Mouse (Mus musculus) adipocyte (in vitro differentiated cells): ENCODE measurements at regions not wholly inside any gene's neighbourhood (a gene's known extent, or its start where the extent isn't known, plus 50 kb on each side); places are given as distances from the start of the nearest gene placed in this dataset.

Source experiments
- DNase-seq: peaks from one replicate; pipeline ENCODE4 v3.0.0-alpha.2; 2016; ENCODE audit warnings: low spot score

DNA sequence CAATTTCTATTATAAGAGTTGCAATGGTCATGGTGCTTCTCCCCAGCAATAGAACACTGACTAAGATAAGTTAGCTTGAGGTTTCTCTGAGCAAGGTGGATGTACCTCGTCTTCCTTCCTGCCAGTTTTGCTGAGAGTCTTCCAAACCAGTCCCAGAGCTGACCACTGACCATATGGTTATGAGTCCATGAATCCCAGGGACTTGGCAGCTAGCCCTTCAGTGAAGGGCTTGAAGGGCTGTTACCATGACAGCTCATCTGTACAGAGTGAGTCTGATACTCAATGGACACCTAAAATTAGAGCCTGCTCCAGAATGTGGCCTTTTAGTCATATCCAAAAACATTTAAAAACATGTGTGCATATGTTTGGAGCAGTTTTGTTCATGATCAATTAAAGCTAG, 297.5 kb upstream of the Thsd7b start:
- no peak for DNase-seq

DNA sequence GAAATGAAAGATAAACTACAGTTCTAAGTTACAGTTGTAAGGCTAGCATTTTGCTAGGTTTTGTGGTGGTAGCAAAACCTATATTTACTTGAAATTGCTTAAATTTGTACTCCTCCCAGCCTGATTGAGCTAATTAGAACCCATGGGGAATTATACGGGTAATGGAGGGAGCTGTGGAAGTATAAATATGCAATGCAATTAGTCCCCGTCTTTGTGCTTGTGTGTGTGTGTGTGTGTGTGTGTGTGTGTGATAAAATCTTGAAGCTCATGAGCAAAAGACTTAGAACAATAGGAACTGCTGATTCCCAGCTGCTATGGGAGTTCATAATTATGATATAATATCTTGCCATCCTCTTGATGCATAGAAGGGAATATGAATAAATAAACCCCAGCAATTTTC, 321.7 kb upstream of the Thsd7b start:
- DNase-seq, result no peak

DNA sequence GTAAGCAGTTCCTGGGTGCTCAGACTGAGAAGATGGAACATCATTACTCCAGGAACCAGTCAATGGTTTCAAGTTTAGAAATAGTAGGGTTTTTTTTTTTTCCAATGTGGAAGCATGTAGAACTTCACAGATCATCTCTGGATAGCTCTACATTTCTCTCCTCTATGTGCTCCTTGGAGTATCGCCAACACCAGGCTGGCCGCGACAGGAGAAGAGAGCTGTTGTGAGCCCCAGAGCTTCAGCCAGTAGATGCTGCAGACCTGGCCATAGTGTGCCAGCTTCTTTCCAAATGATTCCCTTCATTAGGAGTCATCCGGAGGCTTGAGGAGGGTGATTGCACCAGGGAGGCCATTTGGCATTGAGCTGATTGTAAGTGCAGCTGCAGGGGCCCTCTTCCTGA, 322.6 kb upstream of the Thsd7b start:
- no peak for DNase-seq

DNA sequence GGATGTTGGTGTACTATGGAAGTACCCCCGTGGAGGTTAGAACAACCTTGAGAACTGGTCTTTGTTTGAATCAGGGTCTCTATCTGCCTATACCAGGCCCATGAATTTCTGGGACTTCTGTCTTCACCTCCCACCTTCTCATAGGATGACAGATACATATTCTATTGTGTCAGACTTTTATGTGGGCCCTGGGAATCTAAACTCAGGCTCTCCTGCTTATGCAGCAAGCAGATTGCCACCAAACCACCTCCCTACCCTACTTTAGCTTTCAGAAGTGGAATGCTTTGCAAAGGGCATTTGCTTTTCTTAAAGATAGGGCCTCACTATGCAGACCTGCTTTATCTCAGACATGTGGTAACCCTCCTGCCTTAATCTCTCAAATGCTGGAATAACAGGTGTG, 322.7 kb upstream of the Cxcr4 start:
- no peak for DNase-seq

- DNase-seq, result no peak
Measured at GRCm38 (mm10) chr1:128912532-128912931, 320.4 kb upstream of the Cxcr4 start.

- DNase-seq, result no peak
Measured at GRCm38 (mm10) chr1:128907566-128907965, 315.5 kb upstream of the Cxcr4 start.

DNA sequence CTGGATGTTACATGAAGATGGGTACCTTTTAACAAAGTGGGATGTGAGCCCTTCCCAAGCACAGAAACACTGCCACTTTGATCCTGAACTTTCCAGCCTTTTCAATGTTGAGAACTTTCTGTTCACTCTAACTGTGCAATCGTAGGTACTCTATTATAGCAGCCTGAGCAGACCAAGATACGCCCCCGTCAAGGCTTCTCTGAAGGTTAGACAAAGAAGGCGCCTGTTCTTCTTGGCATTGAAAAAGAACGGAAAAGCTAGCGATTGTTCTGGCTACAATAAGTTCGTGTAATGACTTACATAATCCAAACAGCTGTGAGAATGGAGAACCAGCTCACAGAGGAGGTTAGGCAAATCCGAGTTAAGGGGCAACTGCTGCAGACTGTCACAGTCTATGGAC, 305.9 kb upstream of the Cxcr4 start:
- no peak for DNase-seq

DNA sequence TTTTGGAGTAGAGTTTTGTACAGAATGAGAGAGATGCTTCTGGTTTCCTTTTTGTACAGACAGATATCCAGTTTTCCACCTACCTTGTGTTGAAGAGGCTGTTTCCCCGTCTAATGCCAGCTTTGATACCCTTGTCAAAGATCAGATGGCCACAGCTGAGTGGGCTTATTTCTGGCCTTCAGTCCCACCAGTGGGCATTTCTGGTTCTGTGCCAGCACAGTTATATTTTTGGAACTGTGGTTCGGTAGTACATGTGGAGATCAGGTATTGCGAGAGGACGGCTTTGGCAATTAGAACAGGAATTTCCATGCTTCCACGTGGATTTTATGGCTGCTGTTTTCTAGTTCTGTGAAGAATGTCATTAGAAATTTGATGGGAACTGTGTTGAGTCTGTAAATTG, 302.5 kb upstream of the Cxcr4 start:
- DNase-seq, result no peak

GRCm38 (mm10) chr1:128878291-128878690, 286.2 kb upstream of the Cxcr4 start:
- DNase-seq, result no peak

DNA sequence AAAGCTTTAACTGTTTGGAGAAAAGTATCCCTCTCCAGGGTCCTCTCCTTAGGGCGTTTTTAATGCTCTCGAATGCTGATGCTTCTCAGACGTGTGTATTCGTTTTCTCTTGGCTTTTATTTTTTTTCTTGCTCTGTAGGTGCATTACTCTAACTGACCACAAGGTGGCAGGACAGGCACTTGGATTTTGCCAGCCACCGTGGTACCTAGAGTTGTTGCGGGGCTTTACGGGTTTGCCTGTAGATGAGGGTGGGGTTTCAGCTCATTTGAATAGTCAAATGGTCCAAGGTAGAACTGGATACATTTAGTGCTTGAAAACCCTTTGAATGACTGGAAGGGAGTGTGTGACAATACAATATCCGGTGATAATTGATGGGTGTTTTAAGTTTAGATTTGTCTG, 283.2 kb upstream of the Cxcr4 start:
- DNase-seq, result peak; percentile 15

DNA sequence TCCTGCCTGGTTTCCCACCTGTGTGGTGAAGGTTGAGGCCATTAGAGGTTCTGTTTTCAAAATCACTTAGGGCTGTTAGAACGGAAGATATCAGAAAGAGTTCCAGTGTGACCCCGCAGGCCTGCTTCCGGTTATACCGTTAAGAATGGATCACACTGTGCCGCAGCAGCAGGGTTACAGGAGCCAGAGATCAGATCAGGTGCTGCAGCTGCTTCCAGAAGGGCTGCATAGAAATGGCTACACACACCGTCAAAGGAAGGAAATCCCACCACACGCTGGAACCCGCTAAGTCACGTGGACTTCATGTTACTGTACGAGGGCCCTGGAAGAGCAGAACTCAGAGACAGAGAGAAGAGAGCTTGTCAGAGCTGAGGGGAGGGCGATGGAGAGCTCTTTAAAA, 282.1 kb upstream of the Cxcr4 start:
- DNase-seq, result no peak

GRCm38 (mm10) chr1:128868761-128869160, 276.7 kb upstream of the Cxcr4 start:
- no peak for DNase-seq

- DNase-seq, result no peak
Measured at GRCm38 (mm10) chr1:128860537-128860936, 268.4 kb upstream of the Cxcr4 start.

- DNase-seq, result no peak
Measured at GRCm38 (mm10) chr1:128860094-128860493, 268.0 kb upstream of the Cxcr4 start.

- no peak for DNase-seq
Measured at GRCm38 (mm10) chr1:128858661-128859060, 266.6 kb upstream of the Cxcr4 start.

GRCm38 (mm10) chr1:128856933-128857332, 264.8 kb upstream of the Cxcr4 start:
- DNase-seq, result no peak

- no peak for DNase-seq
Measured at GRCm38 (mm10) chr1:128854649-128855048, 262.6 kb upstream of the Cxcr4 start.

DNA sequence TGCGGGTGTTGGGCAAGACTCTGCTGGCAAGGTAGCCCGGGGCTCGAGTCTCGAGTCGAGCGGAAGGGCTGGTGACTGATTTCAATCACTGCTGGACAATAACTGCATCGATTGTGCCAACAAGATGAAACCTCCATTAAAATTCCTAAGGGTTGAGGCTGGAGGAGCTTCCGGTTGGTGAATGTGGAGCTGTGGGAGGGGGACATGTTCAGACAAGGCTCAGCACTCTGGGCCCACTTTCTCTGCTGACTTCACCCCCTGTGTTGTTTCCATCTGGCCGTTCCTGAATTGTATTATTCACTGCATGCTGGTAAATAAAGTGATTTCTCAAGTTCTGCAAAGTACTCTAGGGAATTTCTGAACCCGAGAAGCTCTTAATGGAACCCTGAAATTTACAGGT, 261.2 kb upstream of the Cxcr4 start:
- DNase-seq, result no peak

DNA sequence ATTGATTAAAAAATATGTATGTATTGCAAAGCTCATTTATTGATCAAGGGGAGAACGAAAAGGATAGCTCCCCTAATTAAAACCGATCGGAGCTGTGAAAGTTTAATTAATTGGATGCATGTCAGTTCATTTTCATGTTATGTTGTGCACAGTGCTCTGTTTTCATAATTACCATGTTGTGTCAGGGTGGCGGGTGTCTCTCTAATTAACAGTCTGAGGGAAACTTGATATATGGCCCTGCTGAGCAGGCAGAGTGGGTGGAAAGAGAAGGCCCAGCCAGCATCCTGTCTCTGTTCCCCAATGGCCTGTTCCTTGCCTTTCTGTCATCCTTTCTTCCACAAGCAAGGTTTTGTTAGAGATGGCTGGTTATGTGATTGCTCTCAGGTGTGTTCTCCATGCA, 245.3 kb upstream of the Cxcr4 start:
- DNase-seq, result no peak

DNA sequence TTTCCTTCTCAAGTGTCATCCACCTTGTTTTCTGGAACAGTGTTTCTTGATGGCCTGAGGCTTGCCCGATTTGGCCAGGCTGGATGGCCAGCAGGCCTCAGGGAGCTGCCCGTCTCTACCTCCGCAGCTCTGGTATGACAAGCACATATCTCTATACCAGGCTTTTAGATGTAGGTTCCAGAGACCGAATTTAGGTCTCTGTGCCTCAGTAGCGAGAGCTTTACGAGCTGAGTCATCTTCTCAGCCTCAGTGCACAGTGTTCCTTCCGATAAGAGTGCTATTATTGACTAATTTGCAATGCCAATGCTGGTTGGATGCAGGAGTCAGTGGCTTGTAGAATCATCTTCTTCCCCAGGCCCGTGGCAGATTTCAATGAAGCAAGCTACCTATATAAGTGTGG, 243.4 kb upstream of the Cxcr4 start:
- DNase-seq, result no peak

- DNase-seq, result no peak
Measured at GRCm38 (mm10) chr1:128833096-128833715, 241.1 kb upstream of the Cxcr4 start.

DNA sequence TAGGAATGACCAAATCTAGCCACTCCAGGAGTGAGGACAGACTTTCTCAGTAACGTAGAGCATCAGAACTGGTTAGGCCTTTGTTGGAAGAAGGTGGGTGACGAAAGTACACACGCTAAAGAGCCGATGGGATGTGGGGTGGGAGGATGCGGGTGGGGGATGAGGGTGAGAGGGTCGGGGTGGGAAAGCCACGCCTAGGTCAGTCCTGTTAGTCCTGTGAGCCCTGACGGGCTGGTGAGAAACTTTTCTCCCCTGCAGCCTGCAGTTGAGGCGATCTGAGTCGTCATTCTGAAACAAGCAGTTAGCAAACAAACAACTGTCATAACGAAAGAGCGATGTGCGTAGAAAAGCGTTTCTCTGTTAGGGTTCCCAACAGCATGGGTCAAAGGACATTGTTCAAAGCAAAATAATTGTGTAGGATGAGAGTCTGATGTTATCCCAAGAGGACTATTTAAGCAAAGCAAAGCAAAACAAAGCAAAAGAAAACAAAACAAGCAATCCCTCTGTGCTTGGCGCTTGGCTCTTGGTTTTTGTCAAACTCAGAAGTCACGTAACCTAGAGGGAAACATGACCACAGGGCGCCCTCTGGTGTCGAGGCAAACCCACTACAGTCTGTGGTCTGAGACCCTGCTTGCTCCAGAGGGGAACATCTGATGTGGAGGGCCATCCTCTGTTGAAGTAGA, 240.2 kb upstream of the Cxcr4 start:
- peak; percentile 22 for DNase-seq

DNA sequence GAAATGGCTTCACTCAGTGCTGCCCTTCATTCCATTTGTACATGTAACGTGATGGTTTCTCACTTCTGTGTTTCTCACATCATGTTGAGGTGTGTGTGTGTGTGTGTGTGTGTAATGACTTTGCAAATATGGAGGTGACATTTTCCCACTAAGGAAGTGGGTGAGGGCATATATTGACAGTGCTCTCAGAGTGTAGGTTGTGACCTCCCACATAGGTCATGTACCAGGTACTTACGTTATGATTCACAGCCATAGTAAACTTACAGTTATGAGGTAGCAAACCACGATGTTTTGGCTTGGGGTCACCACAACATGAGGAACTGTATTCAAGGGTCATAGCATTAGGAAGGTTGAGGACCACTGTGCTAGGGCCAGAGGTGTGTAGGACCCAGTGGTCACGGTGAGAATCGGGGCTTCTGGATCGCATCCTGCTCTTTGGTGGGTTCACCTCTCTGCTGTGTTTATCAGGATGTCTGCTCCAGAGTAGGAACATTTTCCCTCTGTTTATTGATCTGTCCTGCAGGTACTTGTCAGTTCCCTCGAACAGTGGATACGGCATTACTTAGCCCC, 238.7 kb upstream of the Cxcr4 start:
- no peak for DNase-seq

DNA sequence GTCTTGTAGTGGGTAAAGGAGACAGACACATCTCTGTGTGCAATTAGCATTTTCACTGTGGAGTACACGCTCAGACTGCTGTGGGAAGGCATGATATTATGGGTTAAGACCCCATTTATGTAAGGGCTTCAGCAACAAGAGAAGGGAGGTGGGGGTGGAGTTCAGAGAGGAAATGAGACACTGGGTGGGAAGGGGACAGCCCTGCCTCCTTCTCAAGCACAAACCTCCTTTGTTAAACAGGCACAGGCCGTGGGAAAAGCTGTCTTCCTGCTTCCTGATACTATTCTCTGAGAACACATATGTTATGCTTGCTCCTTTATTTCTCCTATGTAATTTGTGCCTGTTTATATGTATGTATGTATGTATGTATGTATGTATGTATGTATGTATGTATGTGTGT, 237.4 kb upstream of the Cxcr4 start:
- no peak for DNase-seq
